Mouse (Mus musculus): ENCODE measurements around the gene Slc2a13.

The Slc2a13 gene

GRCm38 (mm10) chr15:91351006-91351405, 222.1 kb downstream of the Slc2a13 start:
- peaks cover 3% of the 10 kb centered on the region; the same call in 1 of the 2 replicates for H3K9me3 ChIP-seq (ENCODE audit: low read length)
- no peaks in the 10 kb centered on the region for H3K27me3 ChIP-seq (ENCODE audit: insufficient read depth, low read length)
- no peak for TF ChIP-seq POU5F1 (IDR thresholded peaks at IDR 0.05; ENCODE audit: borderline replicate concordance, low read length)
- TF ChIP-seq CTCF (conservative IDR thresholded peaks at IDR 0.05; ENCODE audit: low read length), result no peak
- TF ChIP-seq NANOG (IDR thresholded peaks at IDR 0.05; ENCODE audit: borderline replicate concordance, low read length), result no peak
- H3K4me1 ChIP-seq (replicated peaks; ENCODE audit: low read depth, low read length), result no peaks in the 10 kb centered on the region
- H3K36me3 ChIP-seq (ENCODE audit: insufficient read depth, low read length), result no peaks in the 10 kb centered on the region
- no peak overlapping the region for H3K4me3 ChIP-seq (replicated peaks; ENCODE audit: low read length)

DNA sequence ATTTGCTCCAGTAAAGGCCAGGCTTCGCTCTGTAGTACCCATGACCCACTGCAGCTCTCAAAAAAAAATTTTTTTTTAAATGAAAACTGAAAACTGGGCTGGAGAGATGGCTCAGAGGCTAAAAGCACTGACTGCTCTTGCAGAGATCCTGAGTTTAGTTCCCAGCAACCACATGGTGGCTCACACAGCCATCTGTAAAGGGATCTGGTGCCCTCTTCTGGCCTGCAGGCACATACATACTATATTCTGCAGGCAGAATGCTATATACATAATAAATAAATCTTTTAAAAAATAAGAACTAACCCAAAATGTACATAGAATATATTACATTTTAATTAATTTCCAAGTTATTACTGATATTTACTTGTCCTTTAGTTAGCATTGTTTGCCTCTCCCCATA, 234.7 kb downstream of the Slc2a13 start:
- no peak for TF ChIP-seq NANOG (IDR thresholded peaks at IDR 0.05; ENCODE audit: borderline replicate concordance, low read length)
- TF ChIP-seq CTCF (conservative IDR thresholded peaks at IDR 0.05; ENCODE audit: low read length), result peak; percentile 24; the same call in 1 of the 2 replicates
- no peaks in the 10 kb centered on the region for H3K4me1 ChIP-seq (replicated peaks; ENCODE audit: low read depth, low read length)
- H3K27me3 ChIP-seq (ENCODE audit: insufficient read depth, low read length), result no peaks in the 10 kb centered on the region
- no peak overlapping the region for H3K4me3 ChIP-seq (replicated peaks; ENCODE audit: low read length)
- no peaks in the 10 kb centered on the region for H3K36me3 ChIP-seq (ENCODE audit: insufficient read depth, low read length)
- no peaks in the 10 kb centered on the region for H3K9me3 ChIP-seq (ENCODE audit: low read length)

DNA sequence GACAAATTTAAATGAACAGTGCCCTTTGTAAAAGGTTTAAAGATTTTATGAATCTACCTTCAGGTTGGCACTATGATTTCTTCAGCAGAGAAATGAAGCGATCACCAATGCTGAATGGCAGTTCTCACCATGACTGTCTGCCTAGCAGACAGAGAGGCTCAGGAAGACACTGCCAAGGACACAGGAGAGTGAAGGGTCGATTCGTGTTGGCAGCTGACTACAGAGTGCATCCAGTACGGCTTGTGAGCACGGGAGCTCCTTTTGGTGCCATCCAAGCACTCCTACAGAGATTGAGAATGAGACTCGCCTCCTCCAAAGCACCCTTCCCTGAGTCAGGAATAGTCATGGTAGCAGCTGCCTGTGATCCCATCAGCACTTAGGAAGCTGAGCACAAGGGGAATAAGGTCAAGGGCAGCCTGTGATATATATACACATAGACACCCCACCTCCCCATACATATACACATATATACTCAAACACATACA, 238.6 kb downstream of the Slc2a13 start:
- no peak for TF ChIP-seq CTCF (conservative IDR thresholded peaks at IDR 0.05; ENCODE audit: low read length)
- no peak for TF ChIP-seq POU5F1 (IDR thresholded peaks at IDR 0.05; ENCODE audit: borderline replicate concordance, low read length)
- no peak for TF ChIP-seq NANOG (IDR thresholded peaks at IDR 0.05; ENCODE audit: borderline replicate concordance, low read length)
- H3K4me3 ChIP-seq (replicated peaks; ENCODE audit: low read length), result no peak overlapping the region

GRCm38 (mm10) chr15:91327748-91328147, 245.3 kb downstream of the Slc2a13 start:
- no peak overlapping the region for H3K4me3 ChIP-seq (replicated peaks; ENCODE audit: low read length)
- H3K36me3 ChIP-seq (ENCODE audit: insufficient read depth, low read length), result no peaks in the 10 kb centered on the region
- no peaks in the 10 kb centered on the region for H3K27me3 ChIP-seq (ENCODE audit: insufficient read depth, low read length)
- H3K9me3 ChIP-seq (ENCODE audit: low read length), result no peaks in the 10 kb centered on the region
- TF ChIP-seq CTCF (conservative IDR thresholded peaks at IDR 0.05; ENCODE audit: low read length), result no peak
- no peak for TF ChIP-seq POU5F1 (IDR thresholded peaks at IDR 0.05; ENCODE audit: borderline replicate concordance, low read length)
- TF ChIP-seq NANOG (IDR thresholded peaks at IDR 0.05; ENCODE audit: borderline replicate concordance, low read length), result no peak
- H3K4me1 ChIP-seq (replicated peaks; ENCODE audit: low read depth, low read length), result no peaks in the 10 kb centered on the region

More for the DNA sequence above, 238.6 kb downstream of the Slc2a13 start:
- no peaks in the 10 kb centered on the region for H3K9me3 ChIP-seq (ENCODE audit: low read length)
- no peaks in the 10 kb centered on the region for H3K36me3 ChIP-seq (ENCODE audit: insufficient read depth, low read length)
- no peaks in the 10 kb centered on the region for H3K4me1 ChIP-seq (replicated peaks; ENCODE audit: low read depth, low read length)
- no peaks in the 10 kb centered on the region for H3K27me3 ChIP-seq (ENCODE audit: insufficient read depth, low read length)

DNA sequence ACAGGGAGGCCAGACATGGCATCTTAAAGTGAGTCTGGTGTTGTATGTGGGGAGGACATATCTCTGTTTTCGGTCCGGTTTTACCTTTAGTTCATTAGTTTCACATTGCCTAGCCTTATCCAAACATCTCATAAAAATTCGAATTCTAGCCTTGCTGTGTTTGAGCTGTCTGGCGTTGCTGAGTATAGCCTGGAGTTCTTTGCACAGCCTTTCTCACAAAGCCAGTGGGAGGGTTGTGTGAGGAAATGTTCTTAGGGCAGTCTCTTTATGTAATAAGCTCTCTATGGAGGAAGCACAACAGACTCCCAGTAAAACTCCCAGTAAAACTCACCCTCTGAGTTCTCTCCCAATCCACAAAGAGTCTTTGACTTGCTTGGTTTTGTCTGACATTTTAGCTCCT, 246.0 kb downstream of the Slc2a13 start:
- no peaks in the 10 kb centered on the region for H3K4me1 ChIP-seq (replicated peaks; ENCODE audit: low read depth, low read length)
- TF ChIP-seq POU5F1 (IDR thresholded peaks at IDR 0.05; ENCODE audit: borderline replicate concordance, low read length), result no peak
- TF ChIP-seq NANOG (IDR thresholded peaks at IDR 0.05; ENCODE audit: borderline replicate concordance, low read length), result no peak
- TF ChIP-seq CTCF (conservative IDR thresholded peaks at IDR 0.05; ENCODE audit: low read length), result no peak
- H3K27me3 ChIP-seq (ENCODE audit: insufficient read depth, low read length), result no peaks in the 10 kb centered on the region
- no peaks in the 10 kb centered on the region for H3K36me3 ChIP-seq (ENCODE audit: insufficient read depth, low read length)
- no peak overlapping the region for H3K4me3 ChIP-seq (replicated peaks; ENCODE audit: low read length)
- no peaks in the 10 kb centered on the region for H3K9me3 ChIP-seq (ENCODE audit: low read length)

- Histone ChIP-seq H3K4me1 (replicated peaks; ENCODE audit: low read depth, low read length) (no peaks in the 10 kb centered on the region), H3K27me3 (ENCODE audit: insufficient read depth, low read length) (no peaks in the 10 kb centered on the region), H3K4me3 (replicated peaks; ENCODE audit: low read length) (no peak overlapping the region), H3K9me3 (ENCODE audit: low read length) (no peaks in the 10 kb centered on the region), H3K36me3 (ENCODE audit: insufficient read depth, low read length) (no peaks in the 10 kb centered on the region)
- TF ChIP-seq CTCF (conservative IDR thresholded peaks at IDR 0.05; ENCODE audit: low read length), result peak; percentile 49
- no peak for TF ChIP-seq POU5F1 (IDR thresholded peaks at IDR 0.05; ENCODE audit: borderline replicate concordance, low read length)
- TF ChIP-seq NANOG (IDR thresholded peaks at IDR 0.05; ENCODE audit: borderline replicate concordance, low read length), result no peak
Observed at GRCm38 (mm10) chr15:91319376-91319775, 253.7 kb downstream of the Slc2a13 start.

- Histone ChIP-seq H3K9me3 (ENCODE audit: low read length) (no peaks in the 10 kb centered on the region), H3K4me1 (replicated peaks; ENCODE audit: low read depth, low read length) (no peaks in the 10 kb centered on the region), H3K4me3 (replicated peaks; ENCODE audit: low read length) (no peak overlapping the region), H3K36me3 (ENCODE audit: insufficient read depth, low read length) (no peaks in the 10 kb centered on the region), H3K27me3 (ENCODE audit: insufficient read depth, low read length) (no peaks in the 10 kb centered on the region)
- no peak for TF ChIP-seq CTCF (conservative IDR thresholded peaks at IDR 0.05; ENCODE audit: low read length)
- no peak for TF ChIP-seq POU5F1 (IDR thresholded peaks at IDR 0.05; ENCODE audit: borderline replicate concordance, low read length)
- no peak for TF ChIP-seq NANOG (IDR thresholded peaks at IDR 0.05; ENCODE audit: borderline replicate concordance, low read length)
Observed at GRCm38 (mm10) chr15:91316964-91317363, 256.1 kb downstream of the Slc2a13 start.

DNA sequence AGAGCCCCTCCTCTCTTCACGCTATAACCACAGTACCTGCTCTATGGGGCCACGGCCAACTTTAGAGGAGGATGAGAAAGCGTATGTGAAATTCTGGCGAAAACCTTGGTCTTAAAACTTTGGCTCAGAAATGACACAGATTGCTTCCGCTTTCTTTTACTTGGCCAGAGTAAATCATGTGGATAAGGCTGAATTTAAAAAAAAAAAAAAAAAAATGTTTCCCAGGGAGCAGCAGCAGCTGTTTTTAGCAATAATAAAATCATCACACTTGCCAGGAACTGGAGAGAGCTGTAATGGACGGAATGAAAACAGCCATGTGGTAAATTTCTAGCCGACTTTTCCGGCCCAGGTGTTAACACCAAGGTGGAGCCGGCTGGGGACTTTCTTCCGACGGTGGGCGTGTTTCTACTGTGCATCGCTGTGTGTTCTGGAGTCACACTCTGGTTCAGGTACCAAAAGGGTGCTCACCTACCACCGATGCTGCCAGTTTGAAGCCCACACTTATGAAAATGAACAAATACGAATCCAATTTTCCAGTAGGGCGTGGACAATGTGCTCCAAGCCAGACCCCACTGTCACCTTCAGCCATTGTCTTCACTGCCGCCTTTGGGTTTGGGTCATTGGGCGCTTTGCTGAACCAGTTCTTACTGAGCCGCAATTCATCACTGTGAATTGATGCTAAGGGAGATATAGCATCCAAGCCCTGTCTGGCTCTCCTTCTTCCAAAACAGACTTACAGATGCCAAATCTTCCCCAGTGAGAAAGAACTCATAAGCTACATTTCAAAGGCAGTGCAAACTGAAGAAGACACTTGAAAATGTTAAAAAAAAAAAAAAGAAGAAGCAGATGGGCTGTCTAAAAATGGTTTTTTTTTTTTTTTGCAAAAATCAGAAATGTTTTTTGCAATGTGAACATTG, 258.4 kb downstream of the Slc2a13 start:
- Histone ChIP-seq H3K4me1 (replicated peaks; ENCODE audit: low read depth, low read length) (no peaks in the 10 kb centered on the region), H3K27me3 (ENCODE audit: insufficient read depth, low read length) (no peaks in the 10 kb centered on the region), H3K36me3 (ENCODE audit: insufficient read depth, low read length) (no peaks in the 10 kb centered on the region), H3K4me3 (replicated peaks; ENCODE audit: low read length) (no peak overlapping the region), H3K9me3 (ENCODE audit: low read length) (no peaks in the 10 kb centered on the region)
- TF ChIP-seq POU5F1 (IDR thresholded peaks at IDR 0.05; ENCODE audit: borderline replicate concordance, low read length), result no peak
- TF ChIP-seq NANOG (IDR thresholded peaks at IDR 0.05; ENCODE audit: borderline replicate concordance, low read length), result no peak
- no peak for TF ChIP-seq CTCF (conservative IDR thresholded peaks at IDR 0.05; ENCODE audit: low read length)
